Mouse (Mus musculus): Measurements from ENCODE around the gene Soat2. TPM values are rescaled to one million over a fixed set of nuclear protein-coding genes. Genes with fewer than 3 reads are reported as not detected.
A peak's percentile ranks its signal among the peaks of the same experiment; 100 is the strongest.

Gene Soat2
- polyA plus RNA-seq, 1 experiment from 2014 or later = 0.20 TPM

GRCm38 (mm10) chr15:102116753-102117415, 33.4 kb upstream of the Soat2 start:
- Histone ChIP-seq H3K4me1 (0 out of 2 replicates have a peak, but pooled peaks cover 6% of the 10 kb centered on the region), H3K9me3 (no peaks in the 10 kb centered on the region), H3K4me3 (no peak overlapping the region), H3K27me3 (no peaks in the 10 kb centered on the region), H3K27ac (no peak overlapping the region), H3K4me2 (replicated peaks) (no peak overlapping the region), H3K36me3 (peaks cover 100% of the 10 kb centered on the region), H3K9ac (no peak overlapping the region; the same call in 1 of the 2 replicates)
- ATAC-seq (ENCODE audit: low FRiP score, low read depth) = no peak
- WGBS = 78% methylated on average over 11 of the region's 11 CpGs

GRCm38 (mm10) chr15:102117461-102118443, 32.6 kb upstream of the Soat2 start:
- Histone ChIP-seq H3K36me3 (peaks cover 98% of the 10 kb centered on the region), H3K9me3 (no peaks in the 10 kb centered on the region), H3K9ac (no peak overlapping the region), H3K4me1 (0 out of 2 replicates have a peak, but pooled peaks cover 6% of the 10 kb centered on the region), H3K27ac (no peak overlapping the region), H3K4me3 (no peak overlapping the region), H3K27me3 (no peaks in the 10 kb centered on the region), H3K4me2 (replicated peaks) (no peak overlapping the region)
- ATAC-seq (ENCODE audit: low FRiP score, low read depth) = 0 out of 2 replicates have a peak, but pooled peaks have one; percentile 39
- 80% methylated on average over 19 of the region's 19 CpGs for WGBS

GRCm38 (mm10) chr15:102118591-102118990, 31.7 kb upstream of the Soat2 start:
- Histone ChIP-seq H3K4me1 (no peaks in the 10 kb centered on the region), H3K27ac (no peak overlapping the region), H3K36me3 (peaks cover 92% of the 10 kb centered on the region), H3K27me3 (no peaks in the 10 kb centered on the region), H3K4me2 (replicated peaks) (no peak overlapping the region), H3K9me3 (no peaks in the 10 kb centered on the region), H3K4me3 (no peak overlapping the region), H3K9ac (no peak overlapping the region)
- WGBS = 91% methylated on average over 4 of the region's 4 CpGs
- ATAC-seq (ENCODE audit: low FRiP score, low read depth) = no peak

- Histone ChIP-seq H3K27ac (no peak overlapping the region), H3K9ac (no peak overlapping the region), H3K27me3 (no peaks in the 10 kb centered on the region), H3K4me2 (replicated peaks) (no peak overlapping the region), H3K4me1 (no peaks in the 10 kb centered on the region), H3K9me3 (no peaks in the 10 kb centered on the region), H3K4me3 (no peak overlapping the region), H3K36me3 (peaks cover 87% of the 10 kb centered on the region)
- 75% methylated on average over 8 of the region's 8 CpGs for WGBS
- no peak for ATAC-seq (ENCODE audit: low FRiP score, low read depth)
Observed at GRCm38 (mm10) chr15:102119121-102119830, 31.1 kb upstream of the Soat2 start.

- ATAC-seq (ENCODE audit: low FRiP score, low read depth) = no peak
Observed at GRCm38 (mm10) chr15:102119831-102120170, 30.5 kb upstream of the Soat2 start.

GRCm38 (mm10) chr15:102120530-102120929, 29.8 kb upstream of the Soat2 start:
- no peak for ATAC-seq (ENCODE audit: low FRiP score, low read depth)
- H3K4me1 ChIP-seq = no peaks in the 10 kb centered on the region
- WGBS = 84% methylated on average over 5 of the region's 5 CpGs

More at GRCm38 (mm10) chr15:102119831-102120170, 30.5 kb upstream of the Soat2 start:
- WGBS = 78% methylated on average over 2 of the region's 2 CpGs
- peaks cover 87% of the 10 kb centered on the region for H3K36me3 ChIP-seq
- no peak overlapping the region for H3K27ac ChIP-seq
- H3K4me3 ChIP-seq = no peak overlapping the region
- no peak overlapping the region for H3K9ac ChIP-seq
- H3K4me1 ChIP-seq = no peaks in the 10 kb centered on the region
- H3K27me3 ChIP-seq = no peaks in the 10 kb centered on the region
- no peak overlapping the region for H3K4me2 ChIP-seq (replicated peaks)
- H3K9me3 ChIP-seq = no peaks in the 10 kb centered on the region

GRCm38 (mm10) chr15:102126303-102126702, 24.0 kb upstream of the Soat2 start:
- H3K4me2 ChIP-seq (replicated peaks) = no peak overlapping the region
- no peak overlapping the region for H3K27ac ChIP-seq
- WGBS = 79% methylated on average over 2 of the region's 2 CpGs
- H3K9me3 ChIP-seq = no peaks in the 10 kb centered on the region
- peaks cover 83% of the 10 kb centered on the region for H3K36me3 ChIP-seq
- H3K4me3 ChIP-seq = no peak overlapping the region
- H3K4me1 ChIP-seq = no peaks in the 10 kb centered on the region
- H3K9ac ChIP-seq = peak overlapping the region; percentile 19; the same call in 1 of the 2 replicates
- H3K27me3 ChIP-seq = no peaks in the 10 kb centered on the region
- ATAC-seq (ENCODE audit: low FRiP score, low read depth) = no peak

More at GRCm38 (mm10) chr15:102120530-102120929, 29.8 kb upstream of the Soat2 start:
- Histone ChIP-seq H3K4me2 (replicated peaks) (no peak overlapping the region), H3K36me3 (peaks cover 87% of the 10 kb centered on the region), H3K27ac (no peak overlapping the region), H3K27me3 (no peaks in the 10 kb centered on the region), H3K4me3 (no peak overlapping the region), H3K9me3 (no peaks in the 10 kb centered on the region), H3K9ac (no peak overlapping the region)

GRCm38 (mm10) chr15:102133314-102133713, 17.0 kb upstream of the Soat2 start:
- Histone ChIP-seq H3K27ac (no peak overlapping the region), H3K4me3 (no peak overlapping the region), H3K4me2 (replicated peaks) (no peak overlapping the region), H3K9me3 (no peaks in the 10 kb centered on the region), H3K4me1 (peaks cover 15% of the 10 kb centered on the region), H3K36me3 (peaks cover 50% of the 10 kb centered on the region), H3K27me3 (no peaks in the 10 kb centered on the region), H3K9ac (no peak overlapping the region)
- ATAC-seq (ENCODE audit: low FRiP score, low read depth) = no peak
- 86% methylated on average over 9 of the region's 9 CpGs for WGBS

- H3K9ac ChIP-seq = peak overlapping the region; percentile 81
- no peaks in the 10 kb centered on the region for H3K27me3 ChIP-seq
- peaks cover 15% of the 10 kb centered on the region for H3K4me1 ChIP-seq
- peak overlapping the region; percentile 82 for H3K4me2 ChIP-seq (replicated peaks)
- peaks cover 37% of the 10 kb centered on the region for H3K36me3 ChIP-seq
- H3K4me3 ChIP-seq = peak overlapping the region; percentile 81; the same call in 1 of the 2 replicates
- no peak overlapping the region for H3K27ac ChIP-seq
- 97% methylated on average over 2 of the region's 2 CpGs for WGBS
- H3K9me3 ChIP-seq = no peaks in the 10 kb centered on the region
- no peak for ATAC-seq (ENCODE audit: low FRiP score, low read depth)
Observed at GRCm38 (mm10) chr15:102134709-102135108, 15.6 kb upstream of the Soat2 start.

GRCm38 (mm10) chr15:102135522-102136128, 14.7 kb upstream of the Soat2 start:
- H3K4me3 ChIP-seq = peak overlapping the region; percentile 81
- WGBS = 3% methylated on average over 34 of the region's 35 CpGs
- H3K36me3 ChIP-seq = peaks cover 28% of the 10 kb centered on the region
- H3K9me3 ChIP-seq = no peaks in the 10 kb centered on the region
- peak overlapping the region; percentile 82 for H3K4me2 ChIP-seq (replicated peaks)
- H3K4me1 ChIP-seq = peaks cover 15% of the 10 kb centered on the region
- no peaks in the 10 kb centered on the region for H3K27me3 ChIP-seq
- H3K9ac ChIP-seq = peak overlapping the region; percentile 81
- peak overlapping the region; percentile 53 for H3K27ac ChIP-seq
- peak; percentile 77 for ATAC-seq (ENCODE audit: low FRiP score, low read depth)

GRCm38 (mm10) chr15:102136129-102136758, 14.1 kb upstream of the Soat2 start, which contains the start of gene Spryd3:
TSS of gene Spryd3 (minus strand) at chr15:102136234.
- Histone ChIP-seq H3K9ac (peak within 1 kb of the TSS; percentile 81), H3K4me2 (replicated peaks) (peak within 1 kb of the TSS; percentile 82), H3K4me3 (peak within 1 kb of the TSS; percentile 81), H3K36me3 (peaks cover 22% of the 10 kb centered on the region), H3K4me1 (peaks cover 15% of the 10 kb centered on the region), H3K9me3 (no peaks in the 10 kb centered on the region), H3K27ac (peak within 1 kb of the TSS; percentile 76), H3K27me3 (no peaks in the 10 kb centered on the region)
- peak; percentile 99 for ATAC-seq (ENCODE audit: low FRiP score, low read depth)
- under 1% methylated on average over 50 of the region's 50 CpGs for WGBS
